ENCODE assay signal across 8 mouse cellular contexts in the genomic region with DNA sequence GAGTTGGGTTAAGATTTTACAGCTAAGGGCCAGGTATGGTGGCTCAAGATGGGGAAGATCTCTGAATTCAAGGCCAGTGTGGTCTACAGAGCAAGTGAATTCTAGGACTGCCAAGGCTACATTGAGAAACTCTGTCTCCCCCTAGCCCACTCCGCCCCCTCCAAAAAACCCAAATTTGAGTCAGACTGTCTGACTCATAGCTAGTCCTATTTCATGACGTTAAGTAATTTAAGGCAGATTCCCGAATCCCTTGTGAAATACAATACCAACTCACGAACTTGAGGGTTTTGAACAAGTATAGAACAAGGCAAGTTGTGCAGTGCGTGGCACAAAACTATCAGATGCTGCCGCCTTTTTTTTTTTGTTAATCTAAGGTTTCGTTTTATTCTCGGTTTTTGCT. TPM values are rescaled to one million over a fixed set of nuclear protein-coding genes. Genes with fewer than 3 reads are reported as not detected.
DNase-seq lines count a peak whose midpoint lies in the region; ATAC-seq and TF ChIP-seq lines count a peak whose summit lies in the region.

No protein-coding gene starts in this region.

- TF ChIP-seq POLR2A in cortical plate, adult 2 months (IDR thresholded peaks at IDR 0.05; ENCODE audit: extremely low read depth, insufficient read depth, low read length), result no peak

- 48% methylated on average over 8 of the region's 8 CpGs for WGBS in intestine, embryonic 15.5 days
- WGBS in neural tube, embryonic 14.5 days, result 53% methylated on average over 8 of the region's 8 CpGs

- peak overlapping the region; percentile 90 for H3K4me3 ChIP-seq in left cerebral cortex, adult 2 months
- peak overlapping the region; percentile 72 for H3K4me3 ChIP-seq in cortical plate, adult 2 months (ENCODE audit: insufficient read depth, low read length)
- peak overlapping the region; percentile 82 for H3K4me3 ChIP-seq in intestine, embryonic 15.5 days (replicated peaks)
- peak overlapping the region; percentile 55 for H3K4me3 ChIP-seq in neural tube, embryonic 14.5 days (ENCODE audit: low read depth, low read length)

- H3K4me1 ChIP-seq in cortical plate, adult 2 months (ENCODE audit: control insufficient read depth, insufficient read depth, low read length), result peaks cover 2% of the 10 kb centered on the region; the same call in 1 of the 2 replicates
- H3K4me1 ChIP-seq in intestine, embryonic 15.5 days (replicated peaks), result peaks cover 6% of the 10 kb centered on the region
- peaks cover 7% of the 10 kb centered on the region for H3K4me1 ChIP-seq in neural tube, embryonic 14.5 days (ENCODE audit: control insufficient read depth, insufficient read depth, low read length)

- peak overlapping the region; percentile 87 for H3K4me2 ChIP-seq in intestine, embryonic 15.5 days (replicated peaks)
- peak overlapping the region; percentile 70 for H3K4me2 ChIP-seq in neural tube, embryonic 14.5 days (ENCODE audit: low read depth, low read length)

- peak overlapping the region; percentile 73; the same call in 1 of the 2 replicates for H3K9ac ChIP-seq in intestine, embryonic 15.5 days
- no peak overlapping the region for H3K9ac ChIP-seq in neural tube, embryonic 14.5 days (replicated peaks; ENCODE audit: low read depth, low read length)

- no peak for ATAC-seq in intestine, embryonic 15.5 days
- ATAC-seq in neural tube, embryonic 14.5 days (ENCODE audit: low read depth), result no peak
- no peak for ATAC-seq in CD4-positive, CD25-positive, alpha-beta regulatory T cell, adult 4 months
- ATAC-seq in megakaryocyte progenitor cell, adult 5-6 weeks (replicated peaks; ENCODE audit: poor library complexity), result no peak

- intact Hi-C loops in left cerebral cortex, adult 2 months (cut with DNase I), result loop anchor here (2.0 to 5.0 kb wide), 3 partner anchors 31 to 207 kb away; a partner anchor contains a TSS
- intact Hi-C loops in left cerebral cortex, postnatal 4 days (cut with DNase I), result no loop called here

- H3K36me3 ChIP-seq in intestine, embryonic 15.5 days, result peaks cover 5% of the 10 kb centered on the region; the same call in 1 of the 2 replicates
- peaks cover 5% of the 10 kb centered on the region for H3K36me3 ChIP-seq in neural tube, embryonic 14.5 days (ENCODE audit: control insufficient read depth, insufficient read depth, low read length)

- H3K9me3 ChIP-seq in intestine, embryonic 15.5 days, result no peaks in the 10 kb centered on the region
- no peaks in the 10 kb centered on the region for H3K9me3 ChIP-seq in neural tube, embryonic 14.5 days (ENCODE audit: control insufficient read depth, low read length)

- no peak overlapping the region; the same call in 1 of the 2 replicates for H3K27ac ChIP-seq in left cerebral cortex, adult 2 months
- no peak overlapping the region for H3K27ac ChIP-seq in cortical plate, adult 2 months (ENCODE audit: insufficient read depth, low read length)
- no peak overlapping the region for H3K27ac ChIP-seq in intestine, embryonic 15.5 days
- H3K27ac ChIP-seq in neural tube, embryonic 14.5 days (ENCODE audit: low read depth, low read length), result no peak overlapping the region; the same call in 1 of the 2 replicates

- H3K27me3 ChIP-seq in intestine, embryonic 15.5 days (replicated peaks), result no peaks in the 10 kb centered on the region
- no peaks in the 10 kb centered on the region for H3K27me3 ChIP-seq in neural tube, embryonic 14.5 days (ENCODE audit: control insufficient read depth, insufficient read depth, low read length)

- TF ChIP-seq CTCF in left cerebral cortex, adult 2 months (IDR thresholded peaks at IDR 0.05), result no peak
- TF ChIP-seq CTCF in cortical plate, adult 2 months (IDR thresholded peaks at IDR 0.05; ENCODE audit: extremely low read depth, insufficient read depth, low read length), result no peak

- DNase-seq in left cerebral cortex, adult 2 months (ENCODE audit: extremely low spot score in 1 of 2, low spot score in 2 of 2), result no peak
- DNase-seq in left cerebral cortex, postnatal 4 days, result no peak
- no peak for DNase-seq in adrenal gland, postnatal 14 days

RNA-seq across cellular contexts. Expression of a gene that starts 0.6 kb away (rescaled TPM):
- total RNA-seq in left cerebral cortex, adult 2 months (2021), result 100 to 1,000 TPM; 102 to 103 TPM
- total RNA-seq in left cerebral cortex, postnatal 4 days (2021), result 10 to 100 TPM; 88.0 to 94.0 TPM
- 94.2 and 96.9 TPM in 2 replicates for polyA plus RNA-seq in cortical plate, adult 2 months (2012; rRNA removed)
- polyA plus RNA-seq in intestine, embryonic 15.5 days (2015; fragmentation: Nextera tagmentation; extraction: Ambion mirVana), result 96.3 and 105 TPM in 2 replicates
- 43.7 and 46.2 TPM in 2 replicates for polyA plus RNA-seq in neural tube, embryonic 14.5 days (2014; fragmentation: Nextera tagmentation; extraction: Ambion mirVana)
- polyA plus RNA-seq in CD4-positive, CD25-positive, alpha-beta regulatory T cell, adult 4 months (2017; shearing (Covaris generic)), result 10 to 100 TPM; 32.8 to 42.6 TPM
- 71.4 and 78.1 TPM in 2 replicates for total RNA-seq in megakaryocyte progenitor cell, adult 5-6 weeks (2015)
- 51.6 and 56.1 TPM in 2 replicates for total RNA-seq in megakaryocyte progenitor cell, adult 5-6 weeks (2017)
- 77.7 and 79.2 TPM in 2 replicates for total RNA-seq in adrenal gland, postnatal 14 days (2021)

RNA-seq across cellular contexts. Expression of a gene that starts 9.8 kb away (rescaled TPM):
- not detected for total RNA-seq in left cerebral cortex, adult 2 months (2021)
- total RNA-seq in left cerebral cortex, postnatal 4 days (2021), result not detected
- polyA plus RNA-seq in cortical plate, adult 2 months (2012; rRNA removed), result not detected in 2 replicates
- 4.9 and 5.8 TPM in 2 replicates for polyA plus RNA-seq in intestine, embryonic 15.5 days (2015; fragmentation: Nextera tagmentation; extraction: Ambion mirVana)
- polyA plus RNA-seq in neural tube, embryonic 14.5 days (2014; fragmentation: Nextera tagmentation; extraction: Ambion mirVana), result not detected in 2 replicates
- polyA plus RNA-seq in CD4-positive, CD25-positive, alpha-beta regulatory T cell, adult 4 months (2017; shearing (Covaris generic)), result not detected
- not detected in 2 replicates for total RNA-seq in megakaryocyte progenitor cell, adult 5-6 weeks (2015)
- total RNA-seq in megakaryocyte progenitor cell, adult 5-6 weeks (2017), result not detected in 2 replicates
- total RNA-seq in adrenal gland, postnatal 14 days (2021), result not detected in 2 replicates

RNA-seq across cellular contexts. Expression of a gene that starts 28.4 kb away (rescaled TPM):
- total RNA-seq in left cerebral cortex, adult 2 months (2021), result under 1 TPM; 0.23 to 0.45 TPM
- 1 to 10 TPM; 2.6 to 3.5 TPM for total RNA-seq in left cerebral cortex, postnatal 4 days (2021)
- 0.02 and 0.15 TPM in 2 replicates for polyA plus RNA-seq in cortical plate, adult 2 months (2012; rRNA removed)
- polyA plus RNA-seq in intestine, embryonic 15.5 days (2015; fragmentation: Nextera tagmentation; extraction: Ambion mirVana), result 42.8 TPM in 2 replicates
- 3.0 and 5.9 TPM in 2 replicates for polyA plus RNA-seq in neural tube, embryonic 14.5 days (2014; fragmentation: Nextera tagmentation; extraction: Ambion mirVana)
- not detected for polyA plus RNA-seq in CD4-positive, CD25-positive, alpha-beta regulatory T cell, adult 4 months (2017; shearing (Covaris generic))
- not detected in 2 replicates for total RNA-seq in megakaryocyte progenitor cell, adult 5-6 weeks (2015)
- total RNA-seq in megakaryocyte progenitor cell, adult 5-6 weeks (2017), result not detected in 2 replicates
- 5.0 and 8.4 TPM in 2 replicates for total RNA-seq in adrenal gland, postnatal 14 days (2021)

RNA-seq across cellular contexts. Expression of a gene that starts 31.1 kb away (rescaled TPM):
- 10 to 100 TPM; 53.5 to 57.9 TPM for total RNA-seq in left cerebral cortex, adult 2 months (2021)
- total RNA-seq in left cerebral cortex, postnatal 4 days (2021), result 10 to 100 TPM; 68.1 to 72.8 TPM
- polyA plus RNA-seq in cortical plate, adult 2 months (2012; rRNA removed), result 47.7 and 49.4 TPM in 2 replicates
- 35.3 and 37.1 TPM in 2 replicates for polyA plus RNA-seq in intestine, embryonic 15.5 days (2015; fragmentation: Nextera tagmentation; extraction: Ambion mirVana)
- 26.2 and 34.6 TPM in 2 replicates for polyA plus RNA-seq in neural tube, embryonic 14.5 days (2014; fragmentation: Nextera tagmentation; extraction: Ambion mirVana)
- 10 to 100 TPM in 1 of 2 experiments, 1 to 10 TPM in 1; 7.9 to 10.0 TPM for polyA plus RNA-seq in CD4-positive, CD25-positive, alpha-beta regulatory T cell, adult 4 months (2017; shearing (Covaris generic))
- total RNA-seq in megakaryocyte progenitor cell, adult 5-6 weeks (2015), result 21.3 and 21.8 TPM in 2 replicates
- total RNA-seq in megakaryocyte progenitor cell, adult 5-6 weeks (2017), result 18.2 and 19.3 TPM in 2 replicates
- total RNA-seq in adrenal gland, postnatal 14 days (2021), result 43.8 and 45.2 TPM in 2 replicates

RNA-seq across cellular contexts. Expression of a gene that starts 41.4 kb away (rescaled TPM):
- 100 to 1,000 TPM; 328 to 333 TPM for total RNA-seq in left cerebral cortex, adult 2 months (2021)
- total RNA-seq in left cerebral cortex, postnatal 4 days (2021), result 100 to 1,000 TPM; 349 to 390 TPM
- polyA plus RNA-seq in cortical plate, adult 2 months (2012; rRNA removed), result 448 and 494 TPM in 2 replicates
- polyA plus RNA-seq in intestine, embryonic 15.5 days (2015; fragmentation: Nextera tagmentation; extraction: Ambion mirVana), result 930 and 1,145 TPM in 2 replicates
- polyA plus RNA-seq in neural tube, embryonic 14.5 days (2014; fragmentation: Nextera tagmentation; extraction: Ambion mirVana), result 854 and 1,068 TPM in 2 replicates
- 100 to 1,000 TPM; 289 to 328 TPM for polyA plus RNA-seq in CD4-positive, CD25-positive, alpha-beta regulatory T cell, adult 4 months (2017; shearing (Covaris generic))
- total RNA-seq in megakaryocyte progenitor cell, adult 5-6 weeks (2015), result 577 and 669 TPM in 2 replicates
- total RNA-seq in megakaryocyte progenitor cell, adult 5-6 weeks (2017), result 72.0 and 102 TPM in 2 replicates
- total RNA-seq in adrenal gland, postnatal 14 days (2021), result 244 and 262 TPM in 2 replicates
